Mouse (Mus musculus): Measurements from ENCODE around the gene Rad51d.

- TF ChIP-seq CTCF (IDR thresholded peaks at IDR 0.05; ENCODE audit: low read depth) (no peak), EP300 (IDR thresholded peaks at IDR 0.05; ENCODE audit: low read depth) (no peak)
These were observed 20.8 kb downstream of the Rad51d start for GRCm38 (mm10) chr11:82869506-82870172.

All from liver, embryonic 14.5 days (tissue).